Mouse (Mus musculus) G1E (cell line): ENCODE data around the gene Dmxl2.

ENCODE experiments used
- CTCF ChIP-seq: IDR thresholded peaks from 2 replicates; pipeline ENCODE4 v1.5.1; 2012; ENCODE audit warnings: low read depth, low read length, inconsistent platforms, mixed read lengths
- GATA1 ChIP-seq: IDR thresholded peaks from 2 replicates; pipeline ENCODE4 v1.6.1; 2012; ENCODE audit warnings: borderline replicate concordance, low read length, inconsistent platforms, mixed read lengths

GRCm38 (mm10) chr9:54479054-54479453, 22.4 kb downstream of the Dmxl2 start:
- TF ChIP-seq GATA1 (no peak), CTCF (no peak)
